Mouse (Mus musculus) gastrocnemius, adult 8-10 months (tissue): ENCODE results near the gene 1600012H06Rik. TPM values are rescaled to one million over a fixed set of nuclear protein-coding genes. Genes with fewer than 3 reads are reported as not detected.

Source experiments
- total RNA-seq, 4 experiments: library from RNA; stranded (reverse); gene quantifications; 2 replicates each; pipeline ENCODE4 v1.2.4; 2022

1600012H06Rik gene
- total RNA-seq, 4 experiments from 2014 or later: 7.3 to 10.4 (median 8.2) TPM

Other genes starting within 250 kb of the 1600012H06Rik start
- 10 to 100 TPM in 2 of 4 experiments, 1 to 10 TPM in 2; 4.0 to 11.3 (median 7.7) TPM for gene Thbs2, start 248.9 kb upstream of the 1600012H06Rik start, total RNA-seq
- gene Wdr27, start within 50 bp of the 1600012H06Rik start, total RNA-seq: 1 to 10 TPM; 1.6 to 2.2 (median 1.9) TPM
- 10 to 100 TPM; 50.4 to 56.5 (median 54.1) TPM for gene Phf10, start 18.1 kb downstream of the 1600012H06Rik start, total RNA-seq
- 1 to 10 TPM; 1.8 to 3.7 (median 2.1) TPM for gene 9030025P20Rik, start 35.3 kb downstream of the 1600012H06Rik start, total RNA-seq
- not detected for gene Gm3417, start 35.6 kb downstream of the 1600012H06Rik start, total RNA-seq
- 1 to 10 TPM; 1.5 to 3.2 (median 2.2) TPM for gene Gm3435, start 67.0 kb downstream of the 1600012H06Rik start, total RNA-seq
- 10 to 100 TPM; 14.8 to 17.3 (median 15.5) TPM for gene Ermard, start 98.0 kb downstream of the 1600012H06Rik start, total RNA-seq
- under 1 TPM in 1 of 4 experiments, not detected in 3; 0.92 TPM for gene Tcte3, start 98.3 kb downstream of the 1600012H06Rik start, total RNA-seq
- gene Gm3448, start 98.4 kb downstream of the 1600012H06Rik start, total RNA-seq: under 1 TPM; 0.44 to 0.79 (median 0.56) TPM